Mouse (Mus musculus) spleen, postnatal 10 days (tissue): ENCODE data around the gene Pnkd.

Experiments used
- DNase-seq, 2 experiments: peaks; one replicate each; pipeline ENCODE4 v3.0.0; 2021 to 2022; ENCODE audit warnings: low spot score in 2 of 2

The Pnkd gene

DNA sequence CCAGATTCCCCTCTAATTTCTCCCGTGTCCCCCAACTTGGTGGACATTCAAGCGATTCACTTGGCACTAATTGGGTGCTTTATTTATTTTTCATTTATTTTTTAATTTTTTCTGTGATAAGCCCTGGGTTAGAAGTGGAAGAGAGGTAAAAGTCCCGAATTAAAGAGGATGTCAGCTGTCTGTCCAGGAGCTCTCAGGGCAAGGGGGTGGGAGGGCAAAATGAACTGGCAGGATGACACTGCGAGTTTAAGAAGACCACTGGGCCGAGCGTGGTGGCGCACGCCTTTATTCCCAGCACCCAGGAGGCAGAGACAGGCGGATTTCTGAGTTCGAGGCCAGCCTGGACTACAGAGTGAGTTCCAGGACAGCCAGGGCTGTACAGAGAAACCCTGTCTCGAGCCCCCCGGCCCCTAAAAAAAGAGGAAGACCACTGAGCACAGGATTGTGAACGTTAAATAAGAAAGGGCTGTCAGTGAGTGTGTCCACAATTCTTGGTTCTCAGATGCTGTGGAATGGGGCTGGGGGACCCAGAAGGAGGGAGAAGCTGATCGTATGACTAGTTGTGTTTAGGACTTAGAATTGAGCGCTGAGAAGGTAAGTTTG is 102.8 kb downstream of the Pnkd start:
- DNase-seq: no peak

DNA sequence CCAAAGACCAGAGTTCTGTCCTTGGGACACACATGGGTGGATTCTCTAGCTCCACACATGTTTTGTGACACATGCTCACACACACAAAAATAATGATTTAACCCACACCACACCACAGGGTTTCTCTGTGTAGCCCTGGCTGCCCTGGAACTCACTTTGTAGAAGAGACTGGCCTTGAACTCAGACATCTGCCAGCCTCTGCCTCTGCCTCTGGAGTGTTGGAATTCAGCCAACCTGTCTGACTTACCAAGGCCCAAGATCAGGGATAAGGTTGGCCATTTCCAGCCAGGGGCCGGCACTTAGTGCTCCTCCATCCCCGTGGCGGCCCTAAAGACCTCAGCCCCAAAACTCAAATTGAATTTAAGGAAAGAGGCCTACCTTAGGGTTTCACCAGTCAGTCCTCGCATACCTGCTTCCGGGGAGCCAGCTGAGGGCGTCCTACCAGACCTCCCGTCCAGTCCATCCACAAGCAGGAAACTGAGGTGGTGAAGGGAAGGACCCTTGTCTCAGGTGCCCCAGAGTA is 103.7 kb downstream of the Pnkd start:
- no peak for DNase-seq

DNA sequence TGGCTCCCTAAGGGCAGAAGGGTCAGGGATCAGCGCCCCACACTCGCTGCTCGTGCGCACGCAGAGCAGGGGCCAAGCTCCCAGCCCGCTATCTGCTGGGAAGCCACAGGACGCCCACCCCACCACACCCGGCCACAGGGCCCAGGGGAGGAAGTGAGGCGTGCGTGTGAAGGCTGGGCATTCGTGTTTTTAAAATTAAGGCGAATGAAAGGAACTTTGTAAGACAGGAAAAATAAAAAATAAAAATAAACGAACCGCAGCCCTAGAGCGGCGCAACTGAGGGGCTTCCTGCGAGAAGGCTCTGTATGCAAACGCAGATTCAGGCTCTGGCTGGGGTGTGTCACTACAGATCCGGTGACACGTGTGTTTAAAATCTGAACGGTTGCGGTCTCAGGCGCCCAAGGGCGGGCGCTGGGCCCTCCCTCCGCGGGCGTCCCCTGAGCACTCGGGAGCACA is 105.1 kb downstream of the Pnkd start:
- DNase-seq: peak; percentile 46 to 66

DNA sequence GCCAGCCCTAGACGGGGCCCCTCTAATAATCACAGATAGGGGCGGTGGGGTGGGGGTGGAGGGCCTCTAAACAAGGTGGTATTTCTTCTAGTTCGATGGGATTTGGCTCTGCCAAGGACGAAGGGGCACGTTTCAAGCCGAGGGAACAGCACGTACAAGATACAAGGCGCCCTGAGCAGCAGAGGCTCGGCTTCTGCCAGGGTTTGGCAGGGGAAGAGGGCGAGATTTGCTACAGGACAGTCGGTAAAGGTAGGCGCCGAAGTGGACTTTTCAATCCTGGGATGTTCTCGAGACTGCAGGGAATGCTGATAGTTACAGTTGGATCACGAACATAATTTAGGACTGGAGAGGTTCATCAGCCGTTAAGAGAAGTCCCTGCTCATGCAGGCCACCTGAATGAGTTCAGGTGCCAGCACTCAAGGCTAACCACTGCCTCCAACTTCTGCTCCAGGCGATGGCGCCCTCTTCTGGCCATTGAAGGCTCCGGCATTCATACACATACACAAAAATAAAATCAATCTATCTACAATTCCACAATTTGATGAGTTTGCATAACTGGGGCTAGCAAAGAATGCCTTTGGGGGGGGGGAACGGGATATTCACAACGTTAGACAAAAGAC is 105.7 kb downstream of the Pnkd start:
- peak; percentile 69 to 87 for DNase-seq

DNA sequence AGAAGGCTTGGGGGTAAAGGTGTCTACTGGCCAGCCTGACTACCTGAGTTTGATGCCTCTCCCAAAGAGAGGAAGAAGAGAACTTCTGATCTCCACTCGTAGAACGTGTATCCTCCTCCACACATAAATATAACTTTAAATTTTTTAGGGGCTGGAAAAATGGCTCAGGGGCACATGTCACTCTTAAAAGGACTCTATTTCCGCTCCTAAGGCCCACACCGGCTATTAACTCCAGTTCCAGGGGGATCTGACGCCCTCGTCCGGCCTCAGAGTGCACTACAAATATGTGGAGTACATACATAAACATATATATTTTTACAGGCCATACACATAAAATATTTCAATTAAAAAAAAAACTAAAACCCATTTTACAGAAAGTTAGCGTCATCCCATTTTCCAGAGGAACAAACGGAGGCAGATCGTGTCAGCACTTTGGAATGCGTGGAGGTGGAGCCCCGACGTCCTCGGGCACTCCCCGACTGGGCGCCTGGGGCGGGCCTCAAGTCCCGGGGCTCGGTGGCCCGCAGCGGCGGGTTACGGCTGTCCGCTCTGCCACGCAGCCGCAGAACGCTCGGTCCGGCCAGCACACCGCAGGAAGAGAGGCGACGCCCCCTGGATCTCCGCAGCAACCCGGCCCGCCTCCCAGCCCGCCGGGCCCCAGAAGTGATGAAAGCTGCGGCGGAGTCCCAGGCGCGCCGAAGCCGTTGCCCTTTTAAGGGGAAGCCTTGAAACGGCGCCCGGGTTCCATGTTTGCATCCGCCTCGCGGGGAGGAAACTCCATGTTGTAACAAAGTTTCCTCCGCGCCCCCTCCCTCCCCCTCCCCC is 106.4 kb downstream of the Pnkd start, which contains the start of gene Ctdsp1:
Ctdsp1 (plus strand) TSS at position 586 of the 825 bp plus-strand sequence.
- DNase-seq: peak; percentile 89 to 95

DNA sequence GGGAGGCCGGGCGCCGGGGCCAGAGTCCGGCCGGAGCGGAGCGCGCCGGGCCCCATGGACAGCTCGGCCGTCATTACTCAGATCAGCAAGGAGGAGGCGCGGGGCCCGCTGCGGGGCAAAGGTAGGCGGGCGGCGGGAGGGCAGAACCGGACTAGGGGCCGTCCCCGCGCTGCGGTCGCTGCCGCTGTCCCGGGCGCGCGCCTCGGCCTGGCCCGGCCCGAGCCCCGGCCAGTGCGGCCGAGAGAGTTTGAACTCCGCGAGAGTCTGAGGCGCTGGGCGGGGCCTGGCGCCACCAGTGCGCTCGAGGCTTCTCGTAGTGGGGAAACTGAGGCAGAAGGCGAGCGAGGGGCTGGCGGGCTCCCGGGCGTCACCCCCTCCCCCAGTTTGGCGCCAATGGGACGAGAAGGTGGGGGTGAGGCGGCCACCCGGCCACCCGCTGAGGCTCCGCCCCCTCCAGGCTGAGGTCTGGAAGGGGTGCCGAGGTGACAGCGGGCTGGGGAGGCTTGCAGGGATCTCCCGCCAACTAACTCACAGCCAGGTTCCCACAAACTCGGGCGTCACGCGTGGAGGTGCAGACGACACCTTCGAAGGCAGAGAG is 107.2 kb downstream of the Pnkd start:
- peak; percentile 85 to 86 for DNase-seq

DNA sequence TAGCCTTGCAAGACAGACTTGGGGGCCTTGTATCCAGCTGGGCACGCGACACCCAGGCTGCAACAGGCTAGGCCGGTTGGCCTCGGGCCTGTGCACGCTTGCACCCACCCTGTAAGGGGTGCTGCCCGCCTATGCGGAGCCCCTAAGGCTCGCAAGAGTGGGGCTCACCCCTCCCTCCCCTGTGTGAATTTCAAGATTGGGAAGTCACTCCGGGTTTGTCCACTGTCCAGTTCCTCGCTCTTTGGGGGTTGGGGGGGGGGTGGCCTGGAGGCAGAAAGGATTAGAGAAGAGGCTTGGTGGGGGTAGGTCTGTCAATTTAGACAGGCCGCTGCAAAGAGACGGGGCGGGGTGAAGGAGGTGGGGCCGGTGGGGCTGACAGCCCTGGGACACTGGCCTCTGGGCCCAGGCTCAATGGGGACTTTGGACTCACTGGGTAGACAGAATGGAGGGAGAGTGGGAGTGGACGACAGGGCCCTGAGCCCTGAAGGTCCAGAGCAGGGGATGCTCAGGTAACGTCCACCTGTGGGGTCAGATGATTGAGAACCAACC is 107.8 kb downstream of the Pnkd start:
- no peak for DNase-seq

DNA sequence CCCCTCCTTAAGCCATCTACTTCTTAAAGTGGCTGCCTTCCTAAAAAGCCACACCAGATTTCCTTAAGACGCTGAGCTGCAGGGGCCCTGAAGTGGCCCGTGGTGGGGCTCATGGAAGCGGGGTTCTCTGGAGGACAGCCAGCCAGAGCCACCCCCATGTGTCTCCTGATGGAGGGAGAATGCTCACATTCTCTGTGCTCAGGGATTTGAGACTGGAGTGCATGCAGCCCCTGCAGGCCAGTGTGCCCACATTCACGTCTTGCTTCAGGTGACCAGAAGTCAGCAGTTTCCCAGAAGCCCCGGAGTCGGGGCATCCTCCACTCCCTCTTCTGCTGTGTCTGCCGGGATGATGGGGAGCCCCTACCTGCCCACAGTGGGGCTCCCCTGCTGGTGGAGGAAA is 108.3 kb downstream of the Pnkd start:
- DNase-seq: no peak

DNA sequence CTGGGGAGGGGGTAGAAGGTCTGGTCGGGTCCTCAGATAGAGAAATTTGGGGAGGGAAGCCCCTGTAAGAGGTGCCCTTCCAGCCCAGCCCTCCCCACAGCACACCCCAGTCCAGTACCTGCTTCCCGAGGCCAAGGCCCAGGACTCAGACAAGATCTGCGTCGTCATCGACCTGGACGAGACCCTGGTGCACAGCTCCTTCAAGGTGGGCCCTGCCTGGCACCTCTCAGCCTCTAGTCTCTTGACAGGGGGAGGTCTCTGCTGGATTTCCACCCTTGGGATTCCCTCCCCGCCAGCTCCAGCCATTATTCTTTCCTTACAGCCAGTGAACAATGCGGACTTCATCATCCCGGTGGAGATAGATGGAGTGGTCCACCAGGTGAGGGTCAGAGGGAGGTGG is 109.0 kb downstream of the Pnkd start:
- no peak for DNase-seq

DNA sequence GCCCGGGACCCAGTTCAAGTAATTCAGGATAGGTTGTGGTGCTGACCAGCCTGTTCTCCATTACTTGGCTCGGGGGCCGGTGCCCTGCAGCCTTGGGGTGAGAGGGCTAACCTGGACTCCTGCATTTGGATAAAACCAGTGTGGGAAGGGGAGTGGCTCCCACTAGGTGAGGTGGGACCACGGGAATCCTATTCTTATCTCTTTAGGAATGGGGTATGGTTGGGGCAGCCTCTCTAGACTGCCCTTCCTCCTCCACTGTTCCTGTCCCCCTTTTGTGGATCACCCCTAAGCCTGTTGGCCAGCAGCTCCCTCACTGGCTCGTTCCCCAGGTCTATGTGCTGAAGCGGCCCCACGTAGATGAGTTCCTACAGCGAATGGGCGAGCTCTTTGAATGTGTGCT is 109.6 kb downstream of the Pnkd start:
- DNase-seq: no peak

DNA sequence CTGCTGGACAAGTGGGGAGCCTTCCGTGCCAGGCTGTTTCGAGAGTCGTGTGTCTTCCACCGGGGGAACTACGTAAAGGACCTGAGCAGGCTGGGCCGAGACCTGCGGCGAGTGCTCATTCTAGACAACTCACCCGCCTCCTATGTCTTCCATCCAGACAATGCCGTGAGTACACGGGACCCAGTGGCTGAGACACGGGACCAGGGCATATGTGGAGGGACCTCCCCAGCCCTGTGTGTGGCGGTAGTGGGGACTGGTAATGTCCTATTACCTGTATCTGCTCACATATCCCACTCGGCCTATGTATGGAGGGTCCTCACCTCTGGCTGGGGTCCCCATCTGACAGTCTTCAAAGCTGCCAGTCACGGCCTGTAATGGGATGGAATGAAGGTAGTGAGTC is 110.1 kb downstream of the Pnkd start:
- no peak for DNase-seq

DNA sequence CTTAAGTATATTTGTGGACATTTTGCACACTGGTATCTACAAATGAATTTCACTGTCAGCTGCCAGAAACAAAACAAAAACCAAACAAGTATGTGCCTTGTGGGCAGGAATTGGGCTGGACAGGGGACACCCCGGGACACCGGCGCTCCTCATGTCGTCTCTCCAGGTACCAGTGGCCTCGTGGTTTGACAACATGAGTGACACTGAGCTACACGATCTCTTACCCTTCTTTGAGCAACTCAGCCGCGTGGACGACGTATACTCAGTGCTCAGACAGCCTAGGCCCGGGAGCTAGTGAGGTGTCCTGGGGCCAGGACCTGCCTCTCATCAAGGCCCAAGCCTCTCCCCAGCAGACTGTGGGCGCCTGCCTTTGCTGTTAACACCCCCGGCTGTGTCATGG is 110.6 kb downstream of the Pnkd start:
- DNase-seq: no peak

DNA sequence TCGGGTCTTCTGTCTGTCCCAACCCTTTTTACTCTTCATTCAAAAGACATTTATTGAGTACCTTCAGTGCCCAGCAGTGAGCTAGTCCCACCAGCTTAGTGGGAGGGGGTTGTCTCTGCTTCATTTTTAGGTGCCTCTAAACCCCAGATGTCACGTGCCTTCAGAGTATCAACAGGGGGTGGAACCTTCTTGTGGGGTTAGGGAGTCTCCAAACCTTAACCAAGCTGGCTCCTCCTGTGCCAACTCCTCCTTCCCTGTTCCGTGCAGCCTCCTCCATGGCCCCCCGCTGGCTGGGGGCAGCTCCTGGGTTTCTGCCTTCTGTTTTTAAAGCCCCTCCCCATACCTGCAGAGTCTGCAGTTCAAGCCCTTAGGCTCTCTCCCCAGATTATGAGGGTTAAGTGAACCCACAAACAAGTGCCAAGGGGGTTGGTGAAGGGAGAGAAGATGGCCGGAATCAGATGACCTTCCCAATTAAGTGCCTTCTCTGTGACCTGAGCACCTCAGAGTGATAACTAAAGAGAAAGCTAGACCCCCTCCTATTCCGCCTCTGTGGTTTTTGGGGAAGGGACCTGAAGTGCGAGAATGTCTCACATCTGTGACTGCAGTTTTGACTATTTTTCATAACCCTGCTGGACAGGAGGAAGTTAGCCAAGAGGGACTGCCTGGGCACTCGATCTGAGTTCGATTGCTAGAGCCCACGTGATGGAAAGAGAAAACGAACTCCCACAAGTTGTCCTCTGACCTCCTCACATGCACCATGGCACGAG is 111.9 kb downstream of the Pnkd start:
- DNase-seq: peak in 1 of 2 experiments; percentile 33

DNA sequence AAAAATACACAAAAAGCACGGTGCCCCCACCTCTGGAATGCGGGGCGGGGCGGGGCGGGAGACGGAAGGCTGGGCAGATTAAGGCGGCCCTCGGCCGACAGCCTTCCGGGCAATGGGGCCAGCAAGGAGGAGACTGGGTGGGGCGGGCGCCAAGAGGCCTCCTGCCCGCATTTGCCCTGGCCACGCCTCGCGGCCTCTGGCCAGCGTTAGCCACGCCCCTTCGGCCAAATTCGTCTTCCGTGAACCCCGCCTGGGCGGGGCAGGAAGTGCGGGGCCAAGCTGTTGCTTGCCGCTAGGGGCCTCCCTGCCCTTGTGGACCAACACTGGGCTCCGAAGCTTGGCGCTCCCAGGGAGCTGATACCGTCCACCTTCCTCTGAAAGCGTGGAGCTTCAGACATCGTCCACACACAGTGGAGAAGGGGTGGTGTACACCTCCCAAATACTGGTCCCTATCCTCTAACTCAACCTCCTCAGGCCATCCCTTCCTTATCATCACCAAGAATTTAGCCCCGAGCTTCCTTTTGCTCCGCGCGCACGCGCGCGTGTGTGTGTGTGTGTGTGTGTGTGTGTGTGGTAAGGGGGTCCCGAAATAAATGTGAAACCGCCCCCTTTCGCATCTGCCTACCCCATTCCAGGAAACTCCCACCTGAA is 112.7 kb downstream of the Pnkd start:
- DNase-seq: peak; percentile 96 to 97

DNA sequence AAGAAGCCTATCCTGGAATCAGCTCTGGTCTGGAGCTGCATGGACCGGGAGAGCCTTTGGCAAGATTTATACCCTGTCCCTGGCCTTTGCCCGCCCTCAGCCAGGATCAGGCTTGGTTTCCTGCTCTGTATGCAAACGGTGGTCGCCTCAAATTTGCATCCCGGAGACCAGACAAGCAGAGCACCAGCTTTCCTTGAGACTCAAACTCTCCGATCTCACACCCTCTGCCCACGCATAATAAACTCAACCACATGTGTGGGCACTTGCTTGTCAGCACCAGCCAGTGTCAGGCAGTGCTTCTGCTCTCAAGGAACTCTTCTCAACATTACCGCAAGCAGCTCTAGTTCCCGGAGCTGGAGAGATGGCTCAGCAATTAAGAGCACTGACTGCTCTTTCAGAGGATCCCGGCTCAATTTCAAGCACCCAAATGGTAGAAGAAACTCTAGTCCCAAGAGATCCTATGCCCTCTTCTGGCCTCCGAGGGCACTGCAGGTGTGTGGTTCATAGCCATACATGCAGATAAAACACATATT is 113.3 kb downstream of the Pnkd start:
- peak; percentile 70 to 89 for DNase-seq

DNA sequence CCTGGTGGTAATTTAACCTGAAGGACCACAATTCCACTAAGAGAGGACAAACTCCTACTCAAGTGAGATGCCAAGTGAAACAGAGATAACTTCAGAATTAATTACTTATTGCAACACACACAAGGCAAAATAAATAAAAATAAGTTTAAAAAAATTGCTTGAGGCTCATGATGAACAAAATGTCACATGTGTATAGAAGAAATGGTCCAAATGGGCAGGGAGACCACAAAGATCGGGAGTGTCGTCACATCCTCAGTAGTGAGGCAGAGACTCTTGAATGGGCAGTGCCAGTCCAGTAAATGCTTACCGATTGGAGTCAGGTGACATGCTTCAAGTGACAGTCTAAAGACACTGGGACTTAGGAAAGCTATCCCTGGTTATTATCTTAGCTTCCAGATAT is 115.8 kb downstream of the Pnkd start:
- no peak for DNase-seq

DNA sequence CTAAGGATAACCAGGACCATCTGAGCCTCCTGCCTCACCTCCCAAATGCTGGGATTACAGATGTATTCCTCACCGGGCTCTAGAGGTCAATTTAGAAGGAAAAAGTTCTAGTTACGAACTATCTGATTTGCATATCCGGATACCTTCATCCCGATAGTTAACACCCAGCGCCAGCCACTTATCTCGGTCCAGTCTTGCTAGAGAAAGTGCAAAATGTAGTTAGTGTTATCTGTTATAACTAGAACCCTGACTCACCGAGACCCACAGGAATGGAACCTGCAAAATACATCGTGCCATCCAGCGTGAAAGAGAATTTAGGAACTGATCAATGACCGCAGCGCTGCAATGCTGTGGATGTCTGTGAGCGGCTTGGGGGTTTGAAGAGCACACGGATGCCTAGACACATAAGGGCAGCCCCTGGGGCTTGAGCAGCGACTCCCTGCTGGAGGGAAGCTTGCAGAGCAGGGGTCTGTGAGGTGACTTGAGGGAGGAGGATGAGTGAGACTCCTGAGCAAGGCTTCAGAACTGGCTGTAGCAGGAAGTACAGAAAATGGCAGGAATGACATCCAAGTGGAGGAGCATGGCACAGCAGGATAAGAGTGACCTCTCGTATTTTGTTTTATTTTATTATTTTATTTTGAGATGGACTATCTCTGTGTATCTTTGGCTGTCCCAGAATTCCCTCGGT is 116.4 kb downstream of the Pnkd start:
- no peak for DNase-seq
